Mouse (Mus musculus) limb, embryonic 10.5 days (tissue): ENCODE measurements around the gene Ntan1. TPM values are rescaled to one million over a fixed set of nuclear protein-coding genes. Genes with fewer than 3 reads are reported as not detected.

ENCODE experiments used
- DNase-seq: peaks from one replicate; pipeline ENCODE4 v3.0.0-alpha.2; 2017; ENCODE audit warnings: low spot score
- H3K27ac ChIP-seq: fragments of 300-500 bp; sonication (generic); 2 replicates; pipeline ENCODE4 v1.5.1; 2016; ENCODE audit warnings: mild to moderate bottlenecking
- H3K27me3 ChIP-seq: fragments of 300-500 bp; sonication (generic); 2 replicates; pipeline ENCODE4 v1.6.1; 2016; ENCODE audit warnings: low read depth, mild to moderate bottlenecking; ENCODE audit not compliant: poor library complexity, severe bottlenecking
- H3K36me3 ChIP-seq: fragments of 300-500 bp; sonication (generic); 2 replicates; pipeline ENCODE4 v1.6.1; 2016; ENCODE audit warnings: mild to moderate bottlenecking, moderate library complexity
- H3K4me1 ChIP-seq: fragments of 300-500 bp; sonication (generic); 2 replicates; pipeline ENCODE4 v1.6.1; 2016
- H3K4me3 ChIP-seq: fragments of 300-500 bp; sonication (generic); 2 replicates; pipeline ENCODE4 v1.5.1; 2016; ENCODE audit warnings: mild to moderate bottlenecking, moderate library complexity
- H3K9me3 ChIP-seq: fragments of 300-500 bp; sonication (generic); replicated peaks from 2 replicates; pipeline ENCODE4 v1.6.1; 2016; ENCODE audit warnings: mild to moderate bottlenecking
- WGBS: fragments of 180-500 bp; shearing (Covaris S2); methylation state at CpG from one replicate; pipeline ENCODE4 v1.1.7; 2016; 5-methylcytosine and 5-hydroxymethylcytosine counted together
- polyA plus RNA-seq: library from polyadenylated mRNA; unstranded; fragments of >200 nt; fragmentation: Nextera tagmentation; extraction: Ambion mirVana; gene quantifications from 2 replicates; pipeline ENCODE4 v1.2.1, GENCODE M21; 2016

Ntan1 gene
- polyA plus RNA-seq, 1 experiment from 2014 or later, result 144 TPM

DNA sequence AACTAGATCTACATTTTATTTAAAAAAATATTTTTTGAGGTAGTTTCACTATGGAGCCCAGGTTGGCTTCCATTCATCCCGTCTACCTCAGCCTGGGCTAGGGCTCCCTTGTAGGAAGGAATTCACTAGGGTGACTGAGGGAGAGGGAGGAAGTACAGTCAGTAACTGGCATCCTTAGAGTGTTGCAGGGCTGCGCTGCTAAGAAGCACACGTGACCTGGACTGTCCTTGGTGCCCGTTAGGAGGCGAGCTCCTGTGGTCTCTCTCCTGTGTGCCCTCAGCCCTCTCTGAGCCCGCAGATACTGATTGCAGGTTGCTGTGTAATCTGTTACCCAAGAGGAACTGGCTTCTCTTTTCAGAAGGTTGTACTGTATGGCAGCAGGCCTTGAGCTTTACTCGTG lies 10.2 kb upstream of the Ntan1 start:
- Histone ChIP-seq H3K4me3 (no peak overlapping the region), H3K27me3 (no peaks in the 10 kb centered on the region), H3K9me3 (no peaks in the 10 kb centered on the region), H3K27ac (no peak overlapping the region), H3K4me1 (no peaks in the 10 kb centered on the region), H3K36me3 (peaks cover 98% of the 10 kb centered on the region)
- WGBS, result 93% methylated on average over 7 of the region's 7 CpGs
- DNase-seq, result no peak

DNA sequence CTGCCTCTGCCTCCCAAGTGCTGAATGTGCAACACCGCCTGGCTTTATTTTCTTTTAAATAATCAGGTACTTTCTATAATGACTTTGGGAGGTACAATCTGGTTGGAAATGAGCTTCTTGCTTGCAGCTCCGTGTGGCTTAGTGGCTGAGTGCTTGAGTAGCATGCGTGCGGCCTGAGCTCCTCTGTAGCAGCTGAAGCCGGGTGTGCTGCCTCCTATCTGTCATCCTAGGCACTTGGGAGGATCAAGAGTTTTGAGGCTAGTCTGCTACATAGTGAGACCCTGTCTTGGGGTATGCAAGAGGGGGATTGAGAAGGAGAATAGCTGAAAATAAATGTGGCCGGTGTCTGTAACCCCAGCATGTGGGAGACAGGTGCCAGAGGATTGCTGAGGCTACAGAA lies 6.5 kb upstream of the Ntan1 start:
- H3K27ac ChIP-seq, result no peak overlapping the region
- H3K36me3 ChIP-seq, result peaks cover 87% of the 10 kb centered on the region
- 91% methylated on average over 6 of the region's 6 CpGs for WGBS
- no peak overlapping the region for H3K4me3 ChIP-seq
- H3K9me3 ChIP-seq, result no peaks in the 10 kb centered on the region
- no peaks in the 10 kb centered on the region for H3K27me3 ChIP-seq
- no peaks in the 10 kb centered on the region for H3K4me1 ChIP-seq
- DNase-seq, result no peak

DNA sequence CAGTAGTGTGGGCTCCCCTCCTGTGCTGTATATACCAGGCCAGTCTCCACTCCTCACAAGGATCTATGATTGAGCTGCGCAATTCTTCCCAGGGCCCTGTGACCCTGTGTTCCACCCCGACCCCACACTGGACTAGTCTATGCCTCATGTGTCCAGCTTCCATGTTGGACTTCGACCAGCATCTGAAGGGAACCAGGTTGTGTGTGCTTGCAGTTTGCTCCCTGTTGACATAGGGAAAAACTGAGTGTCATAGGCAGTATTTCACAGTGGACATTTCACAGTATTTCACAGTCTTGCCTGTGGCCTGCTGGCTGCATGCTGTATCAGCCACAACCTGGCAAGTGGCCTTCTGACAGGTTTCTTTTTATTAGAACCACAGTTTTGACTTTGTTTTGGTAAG lies 5.4 kb upstream of the Ntan1 start:
- Histone ChIP-seq H3K4me3 (no peak overlapping the region), H3K27me3 (no peaks in the 10 kb centered on the region), H3K9me3 (no peaks in the 10 kb centered on the region), H3K27ac (no peak overlapping the region), H3K36me3 (peaks cover 79% of the 10 kb centered on the region), H3K4me1 (peaks cover 4% of the 10 kb centered on the region)
- WGBS, result 96% methylated on average over 3 of the region's 3 CpGs
- no peak for DNase-seq

DNA sequence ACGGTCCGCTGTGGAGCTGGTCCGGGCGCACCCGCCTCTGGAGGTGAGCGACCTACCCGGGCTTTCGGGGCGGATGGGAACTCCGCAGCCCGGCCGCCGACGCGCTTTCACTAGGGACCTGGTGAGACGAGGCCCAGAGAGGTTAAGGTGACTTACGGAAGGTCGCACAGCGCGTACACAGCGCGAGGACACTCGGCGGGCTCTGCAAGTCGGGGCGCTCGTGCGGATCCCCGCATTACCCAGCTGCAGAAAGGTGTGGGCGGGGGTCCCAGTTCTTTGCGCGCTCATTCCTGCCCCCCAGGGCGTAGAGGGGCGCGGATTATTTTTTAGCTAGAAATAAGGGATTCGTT lies 724 bp downstream of the Ntan1 start:
- peaks cover 35% of the 10 kb centered on the region for H3K36me3 ChIP-seq
- no peaks in the 10 kb centered on the region for H3K27me3 ChIP-seq
- peak overlapping the region; percentile 94 for H3K27ac ChIP-seq
- WGBS, result under 1% methylated on average over 36 of the region's 36 CpGs
- no peaks in the 10 kb centered on the region for H3K9me3 ChIP-seq
- DNase-seq, result no peak
- H3K4me1 ChIP-seq, result peaks cover 17% of the 10 kb centered on the region
- H3K4me3 ChIP-seq, result peak overlapping the region; percentile 79

DNA sequence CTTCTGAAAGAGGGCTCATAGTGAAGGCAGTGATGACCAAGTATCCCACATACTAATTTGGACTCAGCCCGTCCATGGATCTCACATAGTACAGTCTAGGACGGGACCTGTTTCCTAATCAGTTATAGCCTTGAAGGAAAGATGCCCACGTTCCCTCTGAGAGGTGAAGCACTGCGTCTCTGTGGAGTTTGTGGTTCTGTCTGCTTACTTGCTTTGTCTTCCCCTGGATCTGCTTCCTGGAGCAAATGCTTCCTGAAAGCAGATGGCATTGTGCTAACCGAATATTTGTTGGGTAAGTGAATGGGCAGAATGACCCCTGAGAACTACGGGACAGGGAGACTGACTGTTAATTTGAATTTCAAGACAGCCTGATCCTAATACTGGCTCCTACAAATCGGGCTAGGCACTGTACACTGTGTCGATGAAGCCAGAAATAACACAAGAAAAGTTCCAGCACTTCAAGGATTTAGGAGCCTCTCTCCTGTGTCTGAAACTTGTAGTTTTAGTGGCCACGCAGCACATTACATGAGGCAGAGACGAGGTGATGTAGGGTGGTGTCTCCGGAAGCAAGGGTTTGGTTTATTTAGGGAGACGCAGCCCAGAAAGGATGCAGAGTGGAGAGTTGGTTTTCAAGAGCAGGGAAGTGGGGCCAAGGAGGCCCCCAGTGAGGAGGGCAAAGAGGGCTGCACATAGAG lies 1.3 kb downstream of the Ntan1 start:
- Histone ChIP-seq H3K27ac (peak overlapping the region; percentile 94), H3K9me3 (no peaks in the 10 kb centered on the region), H3K4me3 (peak overlapping the region; percentile 79), H3K4me1 (peaks cover 17% of the 10 kb centered on the region), H3K27me3 (no peaks in the 10 kb centered on the region), H3K36me3 (peaks cover 33% of the 10 kb centered on the region)
- WGBS, result 46% methylated on average over 12 of the region's 12 CpGs
- DNase-seq, result no peak

DNA sequence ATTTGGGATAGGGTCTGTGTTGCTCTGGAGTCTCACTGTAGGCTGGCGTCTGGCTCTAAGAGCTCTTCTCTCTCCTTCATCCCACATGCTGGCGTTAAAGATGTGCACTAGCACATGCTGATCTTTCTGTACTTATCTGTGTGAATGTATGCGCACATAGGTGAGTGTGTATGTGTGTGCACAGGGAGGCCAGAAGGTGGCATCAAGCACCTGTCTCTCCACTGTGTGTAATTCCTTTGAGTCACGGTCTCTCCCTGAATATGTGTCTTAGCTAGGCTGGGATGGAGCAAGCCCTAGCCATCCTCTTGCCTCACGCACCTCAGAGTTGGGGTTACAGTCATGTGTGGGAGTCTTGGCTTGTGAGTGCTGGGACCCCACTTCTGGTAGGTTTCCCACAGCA lies 2.1 kb downstream of the Ntan1 start:
- peaks cover 17% of the 10 kb centered on the region for H3K4me1 ChIP-seq
- H3K36me3 ChIP-seq, result peaks cover 25% of the 10 kb centered on the region
- no peak overlapping the region for H3K4me3 ChIP-seq
- no peaks in the 10 kb centered on the region for H3K9me3 ChIP-seq
- DNase-seq, result no peak
- no peak overlapping the region for H3K27ac ChIP-seq
- H3K27me3 ChIP-seq, result no peaks in the 10 kb centered on the region
- 94% methylated on average over 5 of the region's 5 CpGs for WGBS

DNA sequence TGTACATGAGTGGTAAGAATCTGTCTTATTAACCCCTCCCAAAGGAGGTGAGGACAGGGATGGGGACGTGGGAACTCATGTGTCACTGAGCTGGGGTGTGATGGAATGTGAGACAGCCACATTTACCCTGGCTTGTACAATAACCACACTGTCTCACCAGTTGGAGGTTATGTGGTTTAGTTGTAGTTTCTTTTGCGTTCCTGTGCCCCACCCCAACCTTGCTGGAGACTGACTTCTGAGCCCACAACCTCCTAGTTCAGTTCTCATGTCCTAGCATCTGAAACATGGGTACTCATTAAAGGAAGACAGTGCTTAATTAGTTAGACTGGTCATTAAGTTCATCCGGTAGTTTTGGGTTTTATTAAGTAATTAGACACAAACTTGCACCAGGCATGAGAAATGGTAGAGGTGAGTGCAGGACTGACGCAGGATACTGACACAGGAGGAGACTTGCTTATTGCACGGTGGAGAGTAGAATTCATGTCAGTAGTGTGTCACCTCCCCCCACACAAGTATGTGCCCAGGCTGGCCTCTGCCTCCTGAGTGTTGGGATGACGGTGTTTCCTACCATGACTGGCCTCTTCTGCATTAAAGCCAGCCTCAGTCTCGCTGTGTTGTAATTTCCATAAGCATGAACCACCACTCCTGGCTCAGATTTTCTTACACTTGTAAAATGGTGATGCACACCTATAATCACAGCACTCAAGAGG lies 7.3 kb downstream of the Ntan1 start:
- Histone ChIP-seq H3K36me3 (peaks cover 55% of the 10 kb centered on the region), H3K4me3 (no peak overlapping the region), H3K4me1 (no peaks in the 10 kb centered on the region), H3K27ac (no peak overlapping the region), H3K27me3 (no peaks in the 10 kb centered on the region), H3K9me3 (no peaks in the 10 kb centered on the region)
- DNase-seq, result no peak
- WGBS, result 79% methylated on average over 7 of the region's 7 CpGs

DNA sequence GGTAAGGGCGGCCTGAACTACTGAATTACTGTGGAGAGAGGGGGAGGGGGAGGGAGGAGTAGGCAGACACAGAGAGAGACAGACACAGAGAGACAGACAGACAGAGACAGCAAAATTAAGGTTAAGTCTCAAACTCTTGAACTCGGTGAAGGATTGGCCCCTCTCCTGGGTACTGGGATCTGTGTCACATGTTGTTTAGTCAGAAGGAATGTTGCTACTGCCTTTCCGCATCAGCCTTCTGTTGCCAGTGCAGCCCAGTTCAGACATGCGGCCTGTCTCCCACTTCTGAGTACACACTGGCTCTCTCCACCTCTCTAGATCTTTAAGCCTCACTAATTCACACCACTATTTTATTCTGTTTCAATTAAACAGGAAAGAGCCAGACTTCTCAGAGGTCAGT lies 7.9 kb downstream of the Ntan1 start:
- H3K4me3 ChIP-seq, result no peak overlapping the region
- no peak for DNase-seq
- 92% methylated on average over 4 of the region's 4 CpGs for WGBS
- H3K27ac ChIP-seq, result no peak overlapping the region
- H3K4me1 ChIP-seq, result no peaks in the 10 kb centered on the region
- H3K9me3 ChIP-seq, result no peaks in the 10 kb centered on the region
- H3K36me3 ChIP-seq, result peaks cover 60% of the 10 kb centered on the region
- no peaks in the 10 kb centered on the region for H3K27me3 ChIP-seq

DNA sequence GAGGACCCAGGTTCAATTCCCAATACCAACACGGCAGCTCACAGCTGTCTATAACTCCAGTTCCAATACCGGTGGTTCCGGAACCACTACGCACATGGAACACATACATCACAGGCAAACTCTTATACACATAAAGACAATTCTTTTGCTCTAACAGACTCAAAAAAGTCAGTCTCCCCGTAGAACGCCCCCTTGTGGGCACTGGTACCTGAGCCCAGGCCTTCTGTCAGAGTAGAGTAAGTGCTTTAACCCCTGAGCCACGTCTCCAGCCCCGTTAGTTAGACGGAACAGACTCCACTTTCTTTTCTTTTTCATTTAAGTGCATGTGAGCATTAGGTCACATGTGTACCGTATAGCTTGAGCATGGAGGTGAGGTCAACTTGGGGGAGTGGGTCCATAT lies 11.8 kb downstream of the Ntan1 start:
- Histone ChIP-seq H3K27ac (no peak overlapping the region), H3K27me3 (no peaks in the 10 kb centered on the region), H3K4me1 (no peaks in the 10 kb centered on the region), H3K4me3 (no peak overlapping the region), H3K9me3 (no peaks in the 10 kb centered on the region), H3K36me3 (peaks cover 85% of the 10 kb centered on the region)
- no peak for DNase-seq
- WGBS, result 87% methylated on average over 10 of the region's 10 CpGs

DNA sequence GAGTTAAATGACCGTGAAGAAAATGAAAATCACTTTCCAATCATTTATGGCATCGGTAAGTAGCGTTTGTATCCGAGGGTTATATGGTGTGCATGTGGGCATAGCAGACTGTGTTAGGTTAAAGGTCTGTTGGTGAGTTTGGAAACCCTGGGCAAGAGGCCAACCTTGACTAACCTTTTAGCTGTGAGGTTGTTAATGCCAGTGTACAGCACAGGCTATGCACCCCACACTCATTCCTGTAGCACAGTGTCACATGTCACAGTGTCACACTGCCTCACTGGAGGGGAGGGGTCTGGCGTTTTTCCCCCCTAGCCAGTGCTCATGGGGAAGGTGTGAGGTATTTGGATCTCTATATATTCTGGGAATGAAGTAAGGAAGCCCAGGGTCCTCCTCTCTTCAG lies 13.0 kb downstream of the Ntan1 start:
- H3K36me3 ChIP-seq, result peaks cover 97% of the 10 kb centered on the region
- DNase-seq, result no peak
- WGBS, result 92% methylated on average over 5 of the region's 5 CpGs

DNA sequence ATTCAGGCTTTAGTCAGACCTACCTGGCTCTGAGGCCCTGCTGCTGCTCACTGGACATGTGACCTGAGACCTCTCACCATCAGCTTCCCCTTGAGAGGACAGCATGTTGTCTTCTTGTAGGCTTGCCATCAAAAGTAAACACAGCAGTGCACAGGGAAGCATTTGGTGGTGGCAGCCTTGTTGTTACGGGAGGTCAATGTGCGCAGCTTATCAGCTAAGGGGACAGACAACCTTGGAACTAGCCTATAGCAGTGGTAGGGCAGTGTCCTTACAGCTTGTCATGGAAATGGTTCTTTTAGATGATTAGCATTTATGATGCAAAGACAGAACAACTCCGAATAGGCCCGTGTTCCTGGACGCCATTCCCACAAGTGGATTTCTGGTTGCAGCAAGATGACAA lies 15.7 kb downstream of the Ntan1 start:
- no peaks in the 10 kb centered on the region for H3K27me3 ChIP-seq
- H3K4me3 ChIP-seq, result no peak overlapping the region
- no peak overlapping the region for H3K27ac ChIP-seq
- WGBS, result 95% methylated on average over 5 of the region's 5 CpGs
- no peak for DNase-seq
- H3K36me3 ChIP-seq, result peaks cover 99% of the 10 kb centered on the region
- H3K9me3 ChIP-seq, result no peaks in the 10 kb centered on the region
- H3K4me1 ChIP-seq, result no peaks in the 10 kb centered on the region

More for the DNA sequence above, 13.0 kb downstream of the Ntan1 start:
- H3K4me3 ChIP-seq, result no peak overlapping the region
- H3K4me1 ChIP-seq, result no peaks in the 10 kb centered on the region
- H3K9me3 ChIP-seq, result no peaks in the 10 kb centered on the region
- H3K27me3 ChIP-seq, result no peaks in the 10 kb centered on the region
- no peak overlapping the region for H3K27ac ChIP-seq

DNA sequence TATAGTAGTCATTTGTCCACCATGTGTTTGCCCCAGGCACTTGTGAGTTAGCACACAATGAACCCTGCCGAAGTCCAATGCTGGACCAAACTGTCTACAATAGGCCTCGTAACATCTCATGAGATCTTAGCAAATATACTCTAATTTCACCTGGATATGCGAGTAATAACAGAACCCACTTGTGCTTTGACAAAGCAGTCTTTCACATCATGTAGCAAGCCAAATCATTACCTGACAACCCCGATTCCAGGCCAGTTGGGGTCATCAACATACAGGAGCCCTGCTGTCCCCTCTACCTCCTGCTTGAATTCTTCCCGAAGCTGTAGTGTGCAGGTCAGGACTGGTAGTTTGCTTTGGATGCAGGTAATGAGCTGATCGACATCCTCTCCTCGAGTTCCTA lies 21.4 kb downstream of the Ntan1 start:
- WGBS, result 93% methylated on average over 7 of the region's 7 CpGs
- DNase-seq, result no peak
- Histone ChIP-seq H3K9me3 (no peaks in the 10 kb centered on the region), H3K4me1 (no peaks in the 10 kb centered on the region), H3K27me3 (no peaks in the 10 kb centered on the region), H3K36me3 (peaks cover 94% of the 10 kb centered on the region), H3K4me3 (no peak overlapping the region), H3K27ac (no peak overlapping the region)

DNA sequence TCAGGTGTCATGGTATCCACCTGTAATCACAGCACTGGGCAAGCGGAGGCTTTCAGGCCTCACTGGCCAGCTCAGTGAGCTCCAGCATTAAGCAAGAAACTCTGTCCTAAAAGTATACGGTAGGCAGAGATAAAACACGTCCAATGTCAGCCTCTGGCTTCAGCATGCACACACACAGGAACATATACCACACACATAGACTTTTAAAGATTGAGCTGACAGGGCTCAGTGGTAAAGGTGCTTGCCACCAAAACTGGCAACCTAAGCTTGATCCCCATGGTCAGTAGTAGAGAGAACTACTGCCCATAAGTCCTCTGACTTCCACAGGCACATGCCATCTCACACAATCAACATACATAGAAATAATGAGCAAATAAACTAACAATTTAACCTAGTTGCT lies 22.3 kb downstream of the Ntan1 start:
- Histone ChIP-seq H3K9me3 (no peaks in the 10 kb centered on the region), H3K27ac (no peak overlapping the region), H3K4me3 (no peak overlapping the region), H3K27me3 (no peaks in the 10 kb centered on the region), H3K4me1 (no peaks in the 10 kb centered on the region), H3K36me3 (peaks cover 94% of the 10 kb centered on the region)
- WGBS, result 88% methylated on average over 3 of the region's 3 CpGs
- DNase-seq, result no peak
